Mouse (Mus musculus) hindbrain, embryonic 14.5 days (tissue): ENCODE measurements around the gene Zc3hav1l. TPM values are rescaled to one million over a fixed set of nuclear protein-coding genes. Genes with fewer than 3 reads are reported as not detected.

Experiments
- ATAC-seq: fragments of 200-750 bp; cut with Nextera tagmentation; 2 replicates; pipeline ENCODE4 v1.8.0; 2017; ENCODE audit warnings: moderate number of reproducible peaks, mild to moderate bottlenecking, moderate TSS enrichment, moderate library complexity; ENCODE audit not compliant: low FRiP score
- DNase-seq: peaks from one replicate; pipeline ENCODE4 v3.0.0-alpha.2; 2015; ENCODE audit warnings: low spot score
- H3K27ac ChIP-seq: fragments of 300-500 bp; sonication (generic); 2 replicates; pipeline ENCODE4 v1.5.1; 2014; ENCODE audit warnings: mild to moderate bottlenecking, moderate library complexity
- H3K27me3 ChIP-seq: fragments of 300-500 bp; sonication (generic); 2 replicates; pipeline ENCODE4 v1.6.1; 2014; ENCODE audit warnings: mild to moderate bottlenecking, low read length, mixed read lengths; ENCODE audit not compliant: control insufficient read depth, insufficient read depth
- H3K36me3 ChIP-seq: fragments of 300-500 bp; sonication (generic); replicated peaks from 2 replicates; pipeline ENCODE4 v1.6.1; 2014; ENCODE audit not compliant: control insufficient read depth, insufficient read depth
- H3K4me1 ChIP-seq: fragments of 300-500 bp; sonication (generic); replicated peaks from 2 replicates; pipeline ENCODE4 v1.6.1; 2014; ENCODE audit warnings: antibody characterized with exemption, low read length, mixed read lengths; ENCODE audit not compliant: control insufficient read depth, insufficient read depth
- H3K4me2 ChIP-seq: fragments of 300-500 bp; sonication (generic); replicated peaks from 2 replicates; pipeline ENCODE4 v1.6.1; 2014; ENCODE audit warnings: mild to moderate bottlenecking, moderate library complexity
- H3K4me3 ChIP-seq: fragments of 300-500 bp; sonication (generic); replicated peaks from 2 replicates; pipeline ENCODE4 v1.5.1; 2014; ENCODE audit warnings: mild to moderate bottlenecking, low read length
- H3K9ac ChIP-seq: fragments of 300-500 bp; sonication (generic); 2 replicates; pipeline ENCODE4 v1.6.1; 2014
- H3K9me3 ChIP-seq: fragments of 300-500 bp; sonication (generic); 2 replicates; pipeline ENCODE4 v1.6.1; 2016; ENCODE audit warnings: low read length; ENCODE audit not compliant: control insufficient read depth
- WGBS: fragments of 180-500 bp; shearing (Covaris S2); extraction: QIAGEN DNeasy Blood & Tissue Kit; methylation state at CpG from one replicate; pipeline ENCODE4 v1.1.7; 2014; 5-methylcytosine and 5-hydroxymethylcytosine counted together
- polyA plus RNA-seq: library from polyadenylated mRNA; unstranded; fragments of >200 nt; fragmentation: Nextera tagmentation; extraction: Ambion mirVana; gene quantifications from 2 replicates; pipeline ENCODE4 v1.2.1, GENCODE M21; 2014

Gene Zc3hav1l
- polyA plus RNA-seq, 1 experiment from 2014 or later = 9.3 TPM

GRCm38 (mm10) chr6:38293708-38294107 lies 5.4 kb downstream of the Zc3hav1l start:
- no peak overlapping the region for H3K27ac ChIP-seq
- DNase-seq (no peak), ATAC-seq (no peak)
- H3K9ac ChIP-seq = no peak overlapping the region
- H3K4me3 ChIP-seq = no peak overlapping the region
- H3K27me3 ChIP-seq = no peaks in the 10 kb centered on the region
- H3K4me1 ChIP-seq = peaks cover 6% of the 10 kb centered on the region; the same call in 1 of the 2 replicates
- WGBS = 57% methylated on average over 3 of the region's 3 CpGs
- H3K9me3 ChIP-seq = no peaks in the 10 kb centered on the region
- peaks cover 38% of the 10 kb centered on the region for H3K36me3 ChIP-seq
- H3K4me2 ChIP-seq = no peak overlapping the region

DNA sequence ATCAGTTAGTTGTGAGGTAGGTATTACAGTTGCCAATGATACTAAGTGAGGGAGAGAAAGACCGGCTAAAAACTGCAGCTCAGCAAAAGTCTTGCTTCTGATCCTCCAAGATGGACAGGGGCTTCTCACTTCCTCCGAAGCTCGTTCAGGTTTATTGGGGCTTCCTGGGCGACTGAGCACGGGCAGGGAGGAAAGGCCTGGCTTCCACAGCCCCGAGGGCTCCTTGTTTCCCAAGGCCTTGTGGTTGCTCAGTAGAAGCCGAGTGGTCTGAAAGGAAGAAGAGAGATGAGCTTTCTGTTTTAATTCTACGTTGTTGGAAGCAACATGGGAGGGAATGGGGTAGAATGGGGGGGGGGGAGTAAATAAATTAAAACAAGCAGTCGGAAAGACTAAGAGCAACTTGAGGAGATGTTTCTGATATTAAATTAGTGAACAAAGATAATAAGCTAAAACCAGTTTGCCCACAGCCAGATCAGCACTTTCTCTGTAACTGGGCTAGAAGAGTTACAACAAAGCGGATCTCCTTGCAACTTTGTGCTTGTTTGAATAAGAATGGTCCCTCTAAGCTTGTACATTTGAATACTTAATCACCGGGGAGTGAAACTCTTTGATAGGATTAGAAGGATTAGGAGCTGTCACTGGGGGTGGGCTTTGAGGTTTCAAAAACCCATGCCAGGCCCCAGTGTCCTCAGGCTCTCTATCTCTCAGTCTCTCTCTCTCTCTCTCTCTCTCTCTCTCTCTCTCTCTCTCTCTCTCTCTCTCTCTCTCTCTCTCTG lies 6.0 kb downstream of the Zc3hav1l start:
- ATAC-seq (no peak), DNase-seq (no peak)
- H3K9me3 ChIP-seq = no peaks in the 10 kb centered on the region
- no peak overlapping the region for H3K9ac ChIP-seq
- peaks cover 4% of the 10 kb centered on the region; the same call in 1 of the 2 replicates for H3K4me1 ChIP-seq
- H3K4me3 ChIP-seq = no peak overlapping the region
- WGBS = 42% methylated on average over 11 of the region's 11 CpGs
- no peaks in the 10 kb centered on the region for H3K27me3 ChIP-seq
- peaks cover 38% of the 10 kb centered on the region for H3K36me3 ChIP-seq
- H3K27ac ChIP-seq = no peak overlapping the region
- no peak overlapping the region for H3K4me2 ChIP-seq

- H3K4me2 ChIP-seq = no peak overlapping the region
- WGBS = over 99% methylated on average over 19 of the region's 19 CpGs
- H3K4me3 ChIP-seq = no peak overlapping the region
- H3K9ac ChIP-seq = no peak overlapping the region
- H3K36me3 ChIP-seq = peaks cover 20% of the 10 kb centered on the region
- DNase-seq (no peak), ATAC-seq (no peak)
- 0 out of 2 replicates have a peak, but pooled peaks cover 12% of the 10 kb centered on the region for H3K9me3 ChIP-seq
- no peaks in the 10 kb centered on the region for H3K4me1 ChIP-seq
- no peak overlapping the region for H3K27ac ChIP-seq
- H3K27me3 ChIP-seq = no peaks in the 10 kb centered on the region
These were observed 14.6 kb downstream of the Zc3hav1l start for GRCm38 (mm10) chr6:38284422-38284821.

GRCm38 (mm10) chr6:38264466-38264865 lies 34.6 kb downstream of the Zc3hav1l start:
- Histone ChIP-seq H3K27me3 (no peaks in the 10 kb centered on the region), H3K4me2 (no peak overlapping the region), H3K36me3 (no peaks in the 10 kb centered on the region), H3K27ac (no peak overlapping the region), H3K9ac (no peak overlapping the region), H3K4me3 (no peak overlapping the region), H3K9me3 (peaks cover 3% of the 10 kb centered on the region; the same call in 1 of the 2 replicates), H3K4me1 (no peaks in the 10 kb centered on the region)
- ATAC-seq (no peak), DNase-seq (no peak)
- WGBS = 75% methylated on average over 7 of the region's 7 CpGs

- no peaks in the 10 kb centered on the region for H3K27me3 ChIP-seq
- H3K36me3 ChIP-seq = no peaks in the 10 kb centered on the region
- WGBS = 79% methylated on average over 5 of the region's 5 CpGs
These were observed 35.5 kb downstream of the Zc3hav1l start for GRCm38 (mm10) chr6:38263393-38264159.

GRCm38 (mm10) chr6:38261877-38262276 lies 37.2 kb downstream of the Zc3hav1l start:
- H3K9me3 ChIP-seq = peaks cover 3% of the 10 kb centered on the region; the same call in 1 of the 2 replicates
- 68% methylated on average over 4 of the region's 4 CpGs for WGBS
- DNase-seq = no peak
- no peak overlapping the region for H3K27ac ChIP-seq
- ATAC-seq = no peak
- no peak overlapping the region for H3K9ac ChIP-seq
- H3K4me3 ChIP-seq = no peak overlapping the region
- H3K4me2 ChIP-seq = no peak overlapping the region
- H3K27me3 ChIP-seq = no peaks in the 10 kb centered on the region
- no peaks in the 10 kb centered on the region for H3K4me1 ChIP-seq
- H3K36me3 ChIP-seq = no peaks in the 10 kb centered on the region

More at GRCm38 (mm10) chr6:38263393-38264159, 35.5 kb downstream of the Zc3hav1l start:
- H3K4me2 ChIP-seq = no peak overlapping the region
- H3K9me3 ChIP-seq = peaks cover 3% of the 10 kb centered on the region; the same call in 1 of the 2 replicates
- no peak overlapping the region for H3K27ac ChIP-seq
- no peaks in the 10 kb centered on the region for H3K4me1 ChIP-seq
- no peak for DNase-seq
- H3K9ac ChIP-seq = no peak overlapping the region
- no peak overlapping the region for H3K4me3 ChIP-seq
- ATAC-seq = no peak

DNA sequence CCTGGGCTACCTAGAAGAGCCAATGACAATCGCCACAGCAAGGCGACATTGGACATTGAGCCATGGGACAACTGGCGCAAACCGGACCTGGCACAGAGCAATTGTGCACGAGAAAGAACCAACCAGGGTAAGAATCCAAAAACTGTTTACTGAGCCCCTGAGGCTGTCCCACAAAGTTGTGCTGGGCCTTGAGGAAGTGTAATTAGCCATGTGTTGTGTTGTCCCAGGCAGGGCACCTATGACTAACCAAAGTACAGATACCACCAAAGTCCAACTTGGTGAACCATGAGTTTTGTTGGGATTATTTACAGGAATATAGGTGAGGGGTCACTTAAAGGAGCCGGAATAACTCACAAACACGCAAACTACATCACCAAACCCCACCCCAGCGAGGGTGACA lies 41.6 kb downstream of the Zc3hav1l start:
- Histone ChIP-seq H3K9ac (no peak overlapping the region), H3K36me3 (no peaks in the 10 kb centered on the region), H3K27me3 (no peaks in the 10 kb centered on the region), H3K4me3 (no peak overlapping the region), H3K9me3 (peaks cover 3% of the 10 kb centered on the region; the same call in 1 of the 2 replicates), H3K4me2 (no peak overlapping the region), H3K27ac (no peak overlapping the region), H3K4me1 (no peaks in the 10 kb centered on the region; the same call in 1 of the 2 replicates)
- 97% methylated on average over 8 of the region's 8 CpGs for WGBS
- DNase-seq (no peak), ATAC-seq (no peak)

DNA sequence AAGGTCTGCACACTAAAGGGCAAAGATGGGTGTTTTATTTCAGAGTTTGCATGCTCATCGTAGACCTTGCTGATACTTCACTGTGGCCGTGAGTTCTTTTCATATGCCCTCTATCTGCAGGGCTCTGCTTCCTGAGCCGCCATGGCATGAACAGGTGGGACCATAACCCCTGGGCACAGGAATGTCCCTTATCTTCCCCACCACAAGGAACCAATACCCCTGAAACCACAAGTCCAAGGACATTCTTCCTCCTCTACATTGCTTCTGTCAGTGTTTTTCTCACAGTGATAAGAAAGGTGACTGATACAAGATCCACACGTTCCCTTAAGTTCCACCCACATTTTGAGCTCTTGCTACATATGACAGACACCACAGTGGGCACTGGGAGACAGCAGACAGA lies 42.3 kb downstream of the Zc3hav1l start:
- Histone ChIP-seq H3K27ac (no peak overlapping the region), H3K4me1 (peaks cover 7% of the 10 kb centered on the region), H3K27me3 (no peaks in the 10 kb centered on the region), H3K9me3 (peaks cover 3% of the 10 kb centered on the region; the same call in 1 of the 2 replicates), H3K9ac (no peak overlapping the region), H3K36me3 (no peaks in the 10 kb centered on the region), H3K4me2 (no peak overlapping the region), H3K4me3 (no peak overlapping the region)
- DNase-seq (no peak), ATAC-seq (no peak)
- WGBS = 97% methylated on average over 4 of the region's 4 CpGs

GRCm38 (mm10) chr6:38255794-38256193 lies 43.3 kb downstream of the Zc3hav1l start:
- no peaks in the 10 kb centered on the region for H3K27me3 ChIP-seq
- no peak overlapping the region for H3K9ac ChIP-seq
- ATAC-seq = no peak
- WGBS = 58% methylated on average over 2 of the region's 2 CpGs
- H3K36me3 ChIP-seq = no peaks in the 10 kb centered on the region
- H3K4me1 ChIP-seq = peaks cover 17% of the 10 kb centered on the region
- H3K27ac ChIP-seq = no peak overlapping the region
- DNase-seq = no peak
- no peak overlapping the region for H3K4me2 ChIP-seq
- H3K4me3 ChIP-seq = no peak overlapping the region
- H3K9me3 ChIP-seq = peaks cover 3% of the 10 kb centered on the region; the same call in 1 of the 2 replicates
